Mouse (Mus musculus): Measurements from ENCODE around the gene Phc2.

DNA sequence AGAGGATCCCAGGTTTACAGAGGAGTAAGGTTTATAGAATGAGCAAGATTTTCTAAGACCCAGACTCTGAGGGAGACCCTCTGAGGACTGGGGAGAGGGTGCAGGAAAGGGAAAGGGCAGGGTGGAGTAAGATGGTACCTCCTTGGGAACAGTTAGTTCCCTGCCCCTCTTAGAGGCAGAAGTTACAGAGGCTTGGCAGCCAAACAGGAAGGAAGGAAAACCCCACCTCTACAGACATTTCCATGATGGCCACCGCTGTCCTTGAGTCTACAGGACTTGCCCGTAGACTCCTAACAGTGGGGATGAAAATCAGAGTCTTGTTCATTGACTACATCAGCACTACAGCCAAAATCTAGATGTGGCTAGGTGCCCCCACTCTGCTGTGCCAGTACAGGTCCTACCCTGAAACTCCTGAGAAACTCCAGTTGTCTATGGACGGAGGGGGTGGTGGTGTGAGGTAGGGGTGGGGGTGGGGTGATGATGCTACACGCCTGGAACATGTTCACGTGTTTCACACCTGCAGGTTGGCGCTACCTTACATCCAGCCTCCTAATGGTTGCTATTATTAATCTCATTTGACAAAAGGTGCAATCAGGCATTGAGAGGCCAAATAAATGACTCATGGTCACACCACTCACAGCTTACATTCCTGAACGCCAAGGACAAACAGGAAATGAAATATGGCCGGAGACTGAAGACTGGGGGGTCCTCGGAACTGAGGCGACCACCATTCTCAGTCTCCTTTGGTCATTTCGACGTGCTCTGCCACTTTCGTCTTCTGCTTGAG, 115.3 kb downstream of the Phc2 start:
- TF ChIP-seq TCF12 (IDR thresholded peaks at IDR 0.05; ENCODE audit: insufficient read depth, poor library complexity, severe bottlenecking), result no peak
- no peak for TF ChIP-seq POLR2A (IDR thresholded peaks at IDR 0.05; ENCODE audit: insufficient read length, low read depth)
- TF ChIP-seq USF1 (IDR thresholded peaks at IDR 0.05; ENCODE audit: low read depth), result no peak
- TF ChIP-seq MYOD1 (IDR thresholded peaks at IDR 0.05; ENCODE audit: control insufficient read depth in 1 of 3, insufficient read length in 2 of 3, low read depth in 2 of 3), result no peak
- TF ChIP-seq MYOG (IDR thresholded peaks at IDR 0.05; ENCODE audit: control insufficient read depth in 1 of 3, insufficient read depth in 1 of 3, insufficient read length in 2 of 3, low read depth in 2 of 3), result no peak
- TF ChIP-seq MAX (IDR thresholded peaks at IDR 0.05; ENCODE audit: low read depth), result no peak
- no peak for TF ChIP-seq SRF (IDR thresholded peaks at IDR 0.05; ENCODE audit: control insufficient read depth, insufficient read length, low read depth)

Measured in myocyte (in vitro differentiated cells).